Mouse (Mus musculus): ENCODE data around the gene Cysrt1.
"Not testable (repeated sequence)": the region's sequence is repeated elsewhere in the genome, so short reads cannot be mapped to it uniquely, and the experiment has no call there.

GRCm38 (mm10) chr2:25256443-25257109 is 14.3 kb upstream of the Cysrt1 start:
- not testable (repeated sequence) for TF ChIP-seq CTCF (conservative IDR thresholded peaks at IDR 0.05; ENCODE audit: low read length); POU5F1 (IDR thresholded peaks at IDR 0.05; ENCODE audit: borderline replicate concordance, low read length); NANOG (IDR thresholded peaks at IDR 0.05; ENCODE audit: borderline replicate concordance, low read length)
